Mouse (Mus musculus) heart, embryonic 11.5 days (tissue): ENCODE data around the gene Tmem88b. TPM values are rescaled to one million over a fixed set of nuclear protein-coding genes. Genes with fewer than 3 reads are reported as not detected.
A peak's percentile ranks its signal among the peaks of the same experiment; 100 is the strongest.

Experiments used
- ATAC-seq: fragments of 200-750 bp; cut with Nextera tagmentation; replicated peaks from 2 replicates; pipeline ENCODE4 v1.8.0; 2017; ENCODE audit warnings: moderate library complexity; ENCODE audit not compliant: insufficient number of reproducible peaks, low FRiP score, low TSS enrichment
- H3K27ac ChIP-seq: fragments of 300-500 bp; sonication (generic); 2 replicates; pipeline ENCODE4 v1.5.1; 2014; ENCODE audit warnings: mild to moderate bottlenecking, low read depth, low read length
- H3K27me3 ChIP-seq: fragments of 300-500 bp; sonication (generic); 2 replicates; pipeline ENCODE4 v1.6.1; 2014; ENCODE audit warnings: mild to moderate bottlenecking, low read length, mixed read lengths; ENCODE audit not compliant: control insufficient read depth, insufficient read depth
- H3K36me3 ChIP-seq: fragments of 300-500 bp; sonication (generic); 2 replicates; pipeline ENCODE4 v1.6.1; 2014; ENCODE audit warnings: mild to moderate bottlenecking, low read length, moderate library complexity, mixed read lengths; ENCODE audit not compliant: control insufficient read depth, insufficient read depth
- H3K4me1 ChIP-seq: fragments of 300-500 bp; sonication (generic); 2 replicates; pipeline ENCODE4 v1.6.1; 2014; ENCODE audit warnings: low read length; ENCODE audit not compliant: control insufficient read depth, insufficient read depth
- H3K4me2 ChIP-seq: fragments of 300-500 bp; sonication (generic); 2 replicates; pipeline ENCODE4 v1.6.1; 2014; ENCODE audit warnings: mild to moderate bottlenecking, moderate library complexity
- H3K4me3 ChIP-seq: fragments of 300-500 bp; sonication (generic); 2 replicates; pipeline ENCODE4 v1.5.1; 2014; ENCODE audit warnings: low read depth, low read length
- H3K9ac ChIP-seq: fragments of 300-500 bp; sonication (generic); 2 replicates; pipeline ENCODE4 v1.6.1; 2014; ENCODE audit warnings: mild to moderate bottlenecking, low read depth, low read length, moderate library complexity
- H3K9me3 ChIP-seq: fragments of 300-500 bp; sonication (generic); replicated peaks from 2 replicates; pipeline ENCODE4 v1.6.1; 2016; ENCODE audit warnings: low read length; ENCODE audit not compliant: control insufficient read depth
- WGBS: fragments of 180-500 bp; shearing (Covaris S2); extraction: QIAGEN DNeasy Blood & Tissue Kit; methylation state at CpG from one replicate; pipeline ENCODE4 v1.1.7; 2014; ENCODE audit not compliant: insufficient replicate concordance; 5-methylcytosine and 5-hydroxymethylcytosine counted together
- polyA plus RNA-seq: library from polyadenylated mRNA; unstranded; fragments of >200 nt; fragmentation: Nextera tagmentation; extraction: Ambion mirVana; gene quantifications from 2 replicates; pipeline ENCODE4 v1.2.1, GENCODE M21; 2014

The Tmem88b gene
- polyA plus RNA-seq, 1 experiment from 2014 or later: 3.2 TPM

DNA sequence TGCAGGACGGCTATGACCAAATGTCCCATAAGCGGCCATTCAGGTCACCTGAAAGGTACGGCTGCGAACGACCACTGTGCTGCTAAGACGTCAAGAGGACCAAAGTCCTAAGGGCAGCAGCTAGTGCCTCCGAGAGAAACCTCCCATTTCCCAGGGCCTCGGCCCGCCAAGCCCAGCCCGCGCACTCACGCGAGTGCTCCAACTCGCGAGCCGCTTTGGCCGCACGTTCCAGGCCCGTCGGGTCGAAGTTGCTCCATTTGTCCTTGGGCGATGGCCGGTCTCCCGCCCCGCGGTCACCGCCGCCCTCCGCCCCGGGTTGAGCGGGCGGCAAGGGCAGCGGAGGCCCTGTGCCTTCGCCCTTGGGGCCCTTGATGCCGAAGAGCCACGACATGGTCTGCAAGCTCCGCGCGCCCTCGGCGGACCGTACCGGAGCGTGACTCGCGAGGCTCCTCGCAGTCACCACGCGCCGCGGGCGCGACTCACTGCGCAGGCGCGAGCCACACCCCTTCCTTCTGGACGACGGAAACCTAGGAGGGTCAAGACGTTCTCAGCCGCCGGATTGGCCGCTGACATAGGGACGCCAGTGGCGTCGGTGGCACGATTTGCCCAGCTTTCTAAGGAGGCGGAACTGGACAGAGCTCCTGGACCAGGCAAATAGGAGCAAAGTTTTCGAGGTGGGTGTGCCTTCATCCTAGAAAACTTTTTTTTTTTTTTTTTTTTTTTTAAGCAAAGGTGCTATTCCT, 24.9 kb downstream of the Tmem88b start, which contains the start of gene Atad3a:
Atad3a (minus strand) TSS at position 481 of the 743 bp plus-strand sequence.
- Histone ChIP-seq H3K36me3 (peaks cover 6% of the 10 kb centered on the region), H3K4me1 (peaks cover 25% of the 10 kb centered on the region), H3K27me3 (no peaks in the 10 kb centered on the region), H3K9ac (peak within 1 kb of the TSS; percentile 86), H3K27ac (peak within 1 kb of the TSS; percentile 73), H3K4me3 (peak within 1 kb of the TSS; percentile 69), H3K9me3 (no peaks in the 10 kb centered on the region), H3K4me2 (peak within 1 kb of the TSS; percentile 98)
- under 1% methylated on average over 68 of the region's 68 CpGs for WGBS
- ATAC-seq: peak; percentile 95

GRCm38 (mm10) chr4:155759862-155760612, 25.6 kb downstream of the Tmem88b start:
- no peaks in the 10 kb centered on the region for H3K27me3 ChIP-seq
- 3% methylated on average over 10 of the region's 10 CpGs for WGBS
- ATAC-seq: no peak
- H3K36me3 ChIP-seq: peaks cover 7% of the 10 kb centered on the region
- H3K4me2 ChIP-seq: peak overlapping the region; percentile 98
- H3K27ac ChIP-seq: peak overlapping the region; percentile 73
- peak overlapping the region; percentile 69 for H3K4me3 ChIP-seq
- peaks cover 25% of the 10 kb centered on the region for H3K4me1 ChIP-seq
- peak overlapping the region; percentile 86 for H3K9ac ChIP-seq
- no peaks in the 10 kb centered on the region for H3K9me3 ChIP-seq

DNA sequence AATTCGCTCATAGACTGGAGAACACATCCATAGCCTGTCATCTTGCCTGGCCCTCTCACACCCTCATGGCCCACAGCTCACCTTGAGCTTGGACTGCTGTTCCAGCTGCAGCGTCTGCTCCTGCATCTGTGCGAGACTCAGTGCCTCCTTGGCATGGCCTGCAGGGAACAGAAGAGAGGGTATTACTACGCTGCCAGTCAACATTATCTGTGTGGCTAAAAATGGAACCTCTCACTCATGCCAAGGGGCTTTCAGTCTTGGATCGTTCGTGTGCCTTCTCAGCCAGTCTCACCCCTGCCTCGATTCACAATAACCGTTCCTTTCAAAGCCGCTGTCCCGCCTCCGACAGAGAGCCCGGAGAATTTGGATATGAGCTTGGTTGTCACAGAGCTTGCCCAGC, 28.7 kb downstream of the Tmem88b start:
- Histone ChIP-seq H3K9ac (no peak overlapping the region), H3K27me3 (no peaks in the 10 kb centered on the region), H3K4me1 (peaks cover 25% of the 10 kb centered on the region), H3K27ac (no peak overlapping the region), H3K4me2 (no peak overlapping the region), H3K9me3 (no peaks in the 10 kb centered on the region), H3K4me3 (no peak overlapping the region), H3K36me3 (peaks cover 22% of the 10 kb centered on the region)
- WGBS: 80% methylated on average over 12 of the region's 12 CpGs
- no peak for ATAC-seq

- Histone ChIP-seq H3K27me3 (no peaks in the 10 kb centered on the region), H3K9ac (no peak overlapping the region), H3K36me3 (peaks cover 57% of the 10 kb centered on the region), H3K9me3 (no peaks in the 10 kb centered on the region), H3K4me2 (no peak overlapping the region), H3K27ac (no peak overlapping the region), H3K4me1 (no peaks in the 10 kb centered on the region), H3K4me3 (no peak overlapping the region)
- WGBS: 87% methylated on average over 17 of the region's 17 CpGs
- ATAC-seq: no peak
These were observed 38.8 kb downstream of the Tmem88b start for GRCm38 (mm10) chr4:155746575-155747490.

- Histone ChIP-seq H3K4me1 (no peaks in the 10 kb centered on the region), H3K9ac (no peak overlapping the region), H3K4me2 (no peak overlapping the region), H3K9me3 (no peaks in the 10 kb centered on the region), H3K4me3 (no peak overlapping the region), H3K27ac (no peak overlapping the region), H3K36me3 (peaks cover 56% of the 10 kb centered on the region), H3K27me3 (no peaks in the 10 kb centered on the region)
- ATAC-seq: no peak
- 82% methylated on average over 8 of the region's 8 CpGs for WGBS
These were observed 39.6 kb downstream of the Tmem88b start for GRCm38 (mm10) chr4:155746036-155746548.

DNA sequence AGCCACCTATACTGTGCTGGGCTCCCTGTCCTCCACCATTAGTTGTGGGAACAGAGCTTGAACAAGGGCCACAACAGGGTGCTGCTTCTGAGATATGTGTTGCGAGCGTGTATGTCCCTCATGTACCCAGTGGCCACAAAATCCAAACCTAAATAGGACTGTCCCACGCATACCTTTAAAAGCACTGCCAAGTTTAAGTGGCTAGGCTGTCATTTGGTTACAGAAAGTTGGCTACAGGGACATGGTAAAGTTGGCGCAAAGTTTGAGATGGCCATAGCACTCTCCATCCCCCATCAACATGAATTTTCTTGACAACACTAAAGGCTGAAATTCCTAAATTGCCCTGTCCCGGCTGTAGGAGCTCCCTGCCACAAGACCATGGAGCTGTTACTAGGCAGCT, 40.5 kb downstream of the Tmem88b start:
- Histone ChIP-seq H3K4me2 (no peak overlapping the region), H3K27me3 (no peaks in the 10 kb centered on the region), H3K36me3 (peaks cover 55% of the 10 kb centered on the region), H3K4me3 (no peak overlapping the region), H3K4me1 (no peaks in the 10 kb centered on the region), H3K27ac (no peak overlapping the region), H3K9me3 (no peaks in the 10 kb centered on the region), H3K9ac (no peak overlapping the region)
- ATAC-seq: no peak
- 87% methylated on average over 5 of the region's 5 CpGs for WGBS

DNA sequence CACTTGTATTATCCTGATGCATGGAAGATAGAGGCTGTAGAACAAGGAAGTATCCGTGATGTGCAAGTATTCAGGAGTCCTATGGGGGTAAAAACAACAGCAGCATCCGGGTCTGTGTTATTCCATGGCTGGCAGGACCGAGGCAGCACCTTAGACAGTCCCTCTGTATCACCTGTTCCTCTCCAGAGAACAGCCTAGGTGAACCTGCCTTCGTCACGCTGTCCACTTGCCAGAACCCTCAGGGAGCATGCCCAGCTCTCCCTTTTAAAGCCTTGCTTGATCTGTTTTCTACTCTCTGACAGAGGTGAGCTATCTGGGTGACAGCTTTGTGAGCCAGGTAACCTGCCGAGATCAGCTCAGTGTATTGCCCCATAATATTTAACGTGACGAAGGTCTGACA, 41.2 kb downstream of the Tmem88b start:
- Histone ChIP-seq H3K27me3 (no peaks in the 10 kb centered on the region), H3K9me3 (no peaks in the 10 kb centered on the region), H3K4me2 (no peak overlapping the region), H3K4me3 (no peak overlapping the region), H3K4me1 (no peaks in the 10 kb centered on the region), H3K9ac (no peak overlapping the region), H3K27ac (no peak overlapping the region), H3K36me3 (peaks cover 52% of the 10 kb centered on the region)
- no peak for ATAC-seq
- WGBS: 88% methylated on average over 8 of the region's 8 CpGs

DNA sequence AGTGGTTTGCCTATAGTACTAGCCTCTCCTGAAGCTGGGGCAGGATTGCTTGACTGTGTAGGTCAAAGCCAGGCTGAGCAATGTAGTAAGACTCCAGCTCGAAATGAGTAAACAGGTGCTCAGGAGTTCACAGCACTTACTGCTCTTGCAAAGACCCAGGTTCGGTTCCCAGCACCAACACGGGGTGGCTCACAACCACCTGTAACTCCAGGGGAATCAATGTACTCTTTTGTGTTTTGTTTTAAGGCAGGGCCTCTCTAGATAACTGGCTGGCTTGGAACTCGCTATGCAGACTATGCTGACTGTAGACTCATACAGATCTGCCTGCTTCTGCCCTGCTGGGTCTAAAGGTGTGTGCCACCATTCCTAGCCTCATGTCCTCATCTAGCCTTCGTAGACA, 43.0 kb downstream of the Tmem88b start:
- Histone ChIP-seq H3K4me1 (no peaks in the 10 kb centered on the region), H3K27me3 (no peaks in the 10 kb centered on the region), H3K4me2 (no peak overlapping the region), H3K4me3 (no peak overlapping the region), H3K9me3 (no peaks in the 10 kb centered on the region), H3K27ac (no peak overlapping the region), H3K9ac (no peak overlapping the region), H3K36me3 (peaks cover 39% of the 10 kb centered on the region)
- WGBS: 92% methylated on average over 5 of the region's 5 CpGs
- ATAC-seq: no peak
